ENCODE assay signal across 7 mouse cellular contexts in genomic region chr5:53998743-53999460, GRCm38 (mm10). TPM values are rescaled to one million over a fixed set of nuclear protein-coding genes. Genes with fewer than 3 reads are reported as not detected.
A peak's percentile ranks its signal among the peaks of the same experiment; 100 is the strongest.
DNase-seq lines count a peak whose midpoint lies in the region; ATAC-seq lines count a peak whose summit lies in the region.

No protein-coding gene starts in this region.

- peak; percentile 60 for ATAC-seq in intestine, embryonic 15.5 days
- peak; percentile 54 for ATAC-seq in limb, embryonic 12.5 days (ENCODE audit: insufficient number of reproducible peaks, insufficient read depth, low FRiP score, low TSS enrichment, low read depth)
- ATAC-seq in midbrain, embryonic 13.5 days, result peak; percentile 77

- peak overlapping the region; percentile 79 for H3K9ac ChIP-seq in intestine, embryonic 15.5 days
- peak overlapping the region; percentile 89 for H3K9ac ChIP-seq in limb, embryonic 12.5 days (replicated peaks)
- peak overlapping the region; percentile 87 for H3K9ac ChIP-seq in midbrain, embryonic 13.5 days (replicated peaks)

- H3K4me3 ChIP-seq in intestine, embryonic 15.5 days (replicated peaks), result peak overlapping the region; percentile 99
- H3K4me3 ChIP-seq in limb, embryonic 12.5 days (replicated peaks), result peak overlapping the region; percentile 88
- peak overlapping the region; percentile 89 for H3K4me3 ChIP-seq in midbrain, embryonic 13.5 days (replicated peaks)

- H3K36me3 ChIP-seq in intestine, embryonic 15.5 days, result no peaks in the 10 kb centered on the region
- no peaks in the 10 kb centered on the region for H3K36me3 ChIP-seq in limb, embryonic 12.5 days
- H3K36me3 ChIP-seq in midbrain, embryonic 13.5 days, result no peaks in the 10 kb centered on the region

- H3K4me2 ChIP-seq in intestine, embryonic 15.5 days (replicated peaks), result peak overlapping the region; percentile 83
- H3K4me2 ChIP-seq in limb, embryonic 12.5 days, result peak overlapping the region; percentile 87
- peak overlapping the region; percentile 84 for H3K4me2 ChIP-seq in midbrain, embryonic 13.5 days (replicated peaks)

- H3K27me3 ChIP-seq in intestine, embryonic 15.5 days (replicated peaks), result no peaks in the 10 kb centered on the region
- peaks cover 10% of the 10 kb centered on the region; the same call in 1 of the 2 replicates for H3K27me3 ChIP-seq in limb, embryonic 12.5 days
- H3K27me3 ChIP-seq in midbrain, embryonic 13.5 days, result peaks cover 7% of the 10 kb centered on the region; the same call in 1 of the 2 replicates

- no peaks in the 10 kb centered on the region for H3K9me3 ChIP-seq in intestine, embryonic 15.5 days
- H3K9me3 ChIP-seq in limb, embryonic 12.5 days, result no peaks in the 10 kb centered on the region
- H3K9me3 ChIP-seq in midbrain, embryonic 13.5 days, result no peaks in the 10 kb centered on the region

- DNase-seq in adrenal gland, adult 2 months, result peak; percentile 80
- peak; percentile 79 for DNase-seq in embryo, embryonic 11 days
- peak; percentile 66 for DNase-seq in gastrocnemius, postnatal 25 days
- DNase-seq in spleen, adult 18-20 months, result peak; percentile 53 to 62

- peak overlapping the region; percentile 89 for H3K27ac ChIP-seq in intestine, embryonic 15.5 days
- H3K27ac ChIP-seq in limb, embryonic 12.5 days, result peak overlapping the region; percentile 90
- H3K27ac ChIP-seq in midbrain, embryonic 13.5 days, result peak overlapping the region; percentile 95

- H3K4me1 ChIP-seq in intestine, embryonic 15.5 days (replicated peaks), result peaks cover 3% of the 10 kb centered on the region; the same call in 1 of the 2 replicates
- H3K4me1 ChIP-seq in limb, embryonic 12.5 days (replicated peaks), result peaks cover 28% of the 10 kb centered on the region
- peaks cover 30% of the 10 kb centered on the region for H3K4me1 ChIP-seq in midbrain, embryonic 13.5 days (replicated peaks)

- WGBS in intestine, embryonic 15.5 days, result under 1% methylated on average over 76 of the region's 76 CpGs
- WGBS in limb, embryonic 12.5 days, result under 1% methylated on average over 71 of the region's 76 CpGs
- under 1% methylated on average over 67 of the region's 76 CpGs for WGBS in midbrain, embryonic 13.5 days

RNA-seq across cellular contexts. Expression of gene Stim2, which starts 0.6 kb away (rescaled TPM):
- 10 to 100 TPM; 23.2 to 38.3 TPM for total RNA-seq in adrenal gland, adult 2 months (2021)
- 21.6 and 27.2 TPM in 2 replicates for polyA plus RNA-seq in adrenal gland, adult 2 months (2012; rRNA removed)
- total RNA-seq in gastrocnemius, postnatal 25 days (2021), result 10 to 100 TPM; 26.8 to 34.9 TPM
- polyA plus RNA-seq in intestine, embryonic 15.5 days (2015; fragmentation: Nextera tagmentation; extraction: Ambion mirVana), result 16.1 and 17.8 TPM in 2 replicates
- polyA plus RNA-seq in limb, embryonic 12.5 days (2016; fragmentation: Nextera tagmentation; extraction: Ambion mirVana), result 16.8 and 19.1 TPM in 2 replicates
- polyA plus RNA-seq in midbrain, embryonic 13.5 days (2015; fragmentation: Nextera tagmentation; extraction: Ambion mirVana), result 17.8 and 20.3 TPM in 2 replicates

Comparison
In these comparisons a context has a peak if more than half of its experiments do, and no peak if none do; other contexts are left out.
1. Peak in every context shown above with its lines: DNase-seq, ATAC-seq, H3K4me3 ChIP-seq and H3K27ac ChIP-seq.